Mouse (Mus musculus) liver, embryonic 16.5 days (tissue): Measurements from ENCODE around the gene Rpl6. TPM values are rescaled to one million over a fixed set of nuclear protein-coding genes. Genes with fewer than 3 reads are reported as not detected.

ENCODE experiments used
- ATAC-seq: fragments of 200-750 bp; cut with Nextera tagmentation; 2 replicates; pipeline ENCODE4 v1.8.0; 2017; ENCODE audit warnings: low read depth, mild to moderate bottlenecking, moderate number of reproducible peaks, moderate library complexity
- H3K27ac ChIP-seq: fragments of 300-500 bp; sonication (generic); 2 replicates; pipeline ENCODE4 v1.5.1; 2014; ENCODE audit warnings: mild to moderate bottlenecking, low read length
- H3K27me3 ChIP-seq: fragments of 300-500 bp; sonication (generic); 2 replicates; pipeline ENCODE4 v1.6.1; 2014; ENCODE audit warnings: low read depth, low read length, mixed read lengths; ENCODE audit not compliant: control insufficient read depth, insufficient read depth
- H3K36me3 ChIP-seq: fragments of 300-500 bp; sonication (generic); 2 replicates; pipeline ENCODE4 v1.6.1; 2014; ENCODE audit warnings: mild to moderate bottlenecking; ENCODE audit not compliant: control insufficient read depth, insufficient read depth
- H3K4me1 ChIP-seq: fragments of 300-500 bp; sonication (generic); 2 replicates; pipeline ENCODE4 v1.6.1; 2014; ENCODE audit warnings: low read depth, low read length, mixed read lengths; ENCODE audit not compliant: control insufficient read depth
- H3K4me2 ChIP-seq: fragments of 300-500 bp; sonication (generic); 2 replicates; pipeline ENCODE4 v1.6.1; 2014; ENCODE audit warnings: low read depth, low read length, mixed read lengths
- H3K4me3 ChIP-seq: fragments of 300-500 bp; sonication (generic); 2 replicates; pipeline ENCODE4 v1.5.1; 2014; ENCODE audit warnings: low read depth, mild to moderate bottlenecking, low read length
- H3K9ac ChIP-seq: fragments of 300-500 bp; sonication (generic); 2 replicates; pipeline ENCODE4 v1.6.1; 2014; ENCODE audit warnings: low read depth, low read length
- H3K9me3 ChIP-seq: fragments of 300-500 bp; sonication (generic); replicated peaks from 2 replicates; pipeline ENCODE4 v1.6.1; 2016; ENCODE audit warnings: low read length; ENCODE audit not compliant: control insufficient read depth
- WGBS: fragments of 180-500 bp; shearing (Covaris S2); extraction: QIAGEN DNeasy Blood & Tissue Kit; methylation state at CpG from one replicate; pipeline ENCODE4 v1.1.7; 2014; ENCODE audit not compliant: insufficient replicate concordance; 5-methylcytosine and 5-hydroxymethylcytosine counted together
- polyA plus RNA-seq: library from polyadenylated mRNA; unstranded; fragments of >200 nt; fragmentation: Nextera tagmentation; extraction: Ambion mirVana; gene quantifications from 2 replicates; pipeline ENCODE4 v1.2.1, GENCODE M21; 2015

The Rpl6 gene
- polyA plus RNA-seq, 1 experiment from 2014 or later = 278 TPM

- no peaks in the 10 kb centered on the region for H3K27me3 ChIP-seq
- H3K4me3 ChIP-seq = no peak overlapping the region
- no peak overlapping the region for H3K4me2 ChIP-seq
- no peak for ATAC-seq
- H3K4me1 ChIP-seq = peaks cover 64% of the 10 kb centered on the region
- H3K27ac ChIP-seq = peak overlapping the region; percentile 51
- H3K36me3 ChIP-seq = peaks cover 15% of the 10 kb centered on the region
- H3K9ac ChIP-seq = no peak overlapping the region
- 54% methylated on average over 3 of the region's 3 CpGs for WGBS
- no peaks in the 10 kb centered on the region for H3K9me3 ChIP-seq
These were observed 45.4 kb downstream of the Rpl6 start for GRCm38 (mm10) chr5:121249693-121250092.

DNA sequence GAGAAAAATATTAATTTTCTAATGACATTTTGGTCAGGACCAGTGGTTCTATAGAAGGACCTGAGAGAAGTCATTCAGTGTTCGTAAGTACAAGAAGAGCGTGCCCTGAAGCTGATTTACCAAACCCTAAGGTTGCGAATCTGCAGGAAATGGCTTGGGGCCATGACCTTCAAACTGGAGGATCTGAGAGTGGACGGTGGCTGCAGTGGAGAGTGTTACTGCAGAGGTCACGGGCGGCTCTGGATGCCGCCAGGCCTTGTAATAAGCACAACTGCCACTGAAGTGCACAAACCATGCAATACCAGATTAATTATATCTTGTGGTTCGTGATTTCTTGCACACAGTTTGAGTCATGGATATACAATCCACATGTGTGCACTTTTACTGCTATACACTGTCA, 47.5 kb downstream of the Rpl6 start:
- Histone ChIP-seq H3K4me3 (no peak overlapping the region), H3K4me1 (peaks cover 44% of the 10 kb centered on the region), H3K9me3 (no peaks in the 10 kb centered on the region), H3K36me3 (peaks cover 36% of the 10 kb centered on the region), H3K9ac (no peak overlapping the region), H3K27me3 (no peaks in the 10 kb centered on the region), H3K27ac (no peak overlapping the region), H3K4me2 (no peak overlapping the region)
- 73% methylated on average over 8 of the region's 8 CpGs for WGBS
- no peak for ATAC-seq

GRCm38 (mm10) chr5:121253816-121254497, 49.7 kb downstream of the Rpl6 start:
- Histone ChIP-seq H3K4me1 (peaks cover 25% of the 10 kb centered on the region), H3K36me3 (peaks cover 48% of the 10 kb centered on the region)

GRCm38 (mm10) chr5:121254977-121255376, 50.7 kb downstream of the Rpl6 start:
- Histone ChIP-seq H3K4me2 (no peak overlapping the region), H3K9me3 (no peaks in the 10 kb centered on the region), H3K4me3 (no peak overlapping the region), H3K4me1 (peaks cover 18% of the 10 kb centered on the region), H3K36me3 (peaks cover 57% of the 10 kb centered on the region), H3K9ac (no peak overlapping the region), H3K27ac (no peak overlapping the region), H3K27me3 (no peaks in the 10 kb centered on the region)
- 72% methylated on average over 7 of the region's 7 CpGs for WGBS
- ATAC-seq = no peak; the same call in 1 of the 2 replicates

More at GRCm38 (mm10) chr5:121253816-121254497, 49.7 kb downstream of the Rpl6 start:
- Histone ChIP-seq H3K9me3 (no peaks in the 10 kb centered on the region), H3K27me3 (no peaks in the 10 kb centered on the region), H3K27ac (no peak overlapping the region), H3K4me3 (no peak overlapping the region), H3K4me2 (no peak overlapping the region), H3K9ac (no peak overlapping the region)
- WGBS = 89% methylated on average over 18 of the region's 18 CpGs
- ATAC-seq = no peak

Other genes with a start within 250 kb of the Rpl6 start
- not detected in 2 replicates for gene Rph3a, start 194.4 kb upstream of the Rpl6 start, polyA plus RNA-seq
- 6.6 and 7.0 TPM in 2 replicates for gene Ptpn11, start 13.1 kb upstream of the Rpl6 start, polyA plus RNA-seq
- gene Hectd4, start 15.7 kb downstream of the Rpl6 start, polyA plus RNA-seq = 8.5 and 8.7 TPM in 2 replicates
- gene Trafd1, start 181.2 kb downstream of the Rpl6 start, polyA plus RNA-seq = 24.5 and 24.8 TPM in 2 replicates
- gene Naa25, start 193.5 kb downstream of the Rpl6 start, polyA plus RNA-seq = 16.8 and 19.0 TPM in 2 replicates
- 0.98 and 1.2 TPM in 2 replicates for gene Tmem116, start 247.4 kb downstream of the Rpl6 start, polyA plus RNA-seq
- 80.4 and 86.0 TPM in 2 replicates for gene Erp29, start 248.0 kb downstream of the Rpl6 start, polyA plus RNA-seq